Mouse (Mus musculus) thymus, postnatal 14 days (tissue): ENCODE measurements around the gene Egln1.

Experiments used
- DNase-seq: peaks from one replicate; pipeline ENCODE4 v3.0.0; 2021

Gene Egln1

DNA sequence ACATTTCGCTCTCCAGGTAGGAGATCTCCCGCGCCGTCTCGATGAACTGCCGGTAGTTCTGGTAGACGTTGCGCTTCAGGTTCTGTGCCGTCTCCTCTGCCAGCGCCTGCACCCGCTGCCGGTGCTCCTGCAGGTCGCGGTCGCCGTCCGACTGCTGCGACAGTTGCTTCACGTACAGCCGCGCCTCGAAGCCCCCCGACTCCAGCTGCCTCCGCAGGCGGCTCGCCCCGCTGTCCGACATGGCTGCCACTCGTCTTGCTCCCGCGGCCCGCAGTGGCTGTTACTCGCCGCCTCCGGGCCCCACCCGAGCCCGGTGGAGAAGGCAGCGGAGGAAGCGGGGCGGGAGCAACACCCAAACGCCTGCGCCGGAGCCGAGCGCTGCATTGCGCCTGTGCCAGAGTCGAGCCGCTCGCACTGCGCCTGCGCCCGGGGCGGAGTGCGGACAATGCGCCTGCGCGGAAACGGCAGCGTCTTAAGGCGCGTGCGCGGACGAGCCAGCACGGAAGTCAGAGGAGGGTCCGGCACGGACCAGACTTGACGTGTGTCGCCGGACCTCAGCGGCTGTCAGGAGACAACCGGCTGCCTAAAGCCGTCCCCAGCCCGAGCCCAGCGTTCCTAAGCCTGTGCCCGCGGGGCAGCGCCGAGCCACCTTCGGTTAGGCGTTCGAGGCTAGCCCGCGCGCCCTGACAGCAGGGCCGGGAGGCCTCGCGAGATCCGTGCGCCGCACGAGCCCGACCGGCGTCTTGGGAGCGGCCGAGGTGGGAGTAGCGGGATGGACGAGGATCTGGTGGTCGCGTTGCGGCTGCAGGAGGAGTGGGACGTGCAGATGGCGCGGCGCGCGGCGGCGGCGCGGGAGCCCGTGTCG lies 51.5 kb downstream of the Egln1 start, which contains the start of the genes Exoc8 and Sprtn:
Gene Exoc8, minus strand, starts transcription at position 320 of the 865 bp plus-strand sequence.
Gene Sprtn, plus strand, starts transcription at position 501 of the 865 bp plus-strand sequence.
- peak; percentile 98 for DNase-seq

DNA sequence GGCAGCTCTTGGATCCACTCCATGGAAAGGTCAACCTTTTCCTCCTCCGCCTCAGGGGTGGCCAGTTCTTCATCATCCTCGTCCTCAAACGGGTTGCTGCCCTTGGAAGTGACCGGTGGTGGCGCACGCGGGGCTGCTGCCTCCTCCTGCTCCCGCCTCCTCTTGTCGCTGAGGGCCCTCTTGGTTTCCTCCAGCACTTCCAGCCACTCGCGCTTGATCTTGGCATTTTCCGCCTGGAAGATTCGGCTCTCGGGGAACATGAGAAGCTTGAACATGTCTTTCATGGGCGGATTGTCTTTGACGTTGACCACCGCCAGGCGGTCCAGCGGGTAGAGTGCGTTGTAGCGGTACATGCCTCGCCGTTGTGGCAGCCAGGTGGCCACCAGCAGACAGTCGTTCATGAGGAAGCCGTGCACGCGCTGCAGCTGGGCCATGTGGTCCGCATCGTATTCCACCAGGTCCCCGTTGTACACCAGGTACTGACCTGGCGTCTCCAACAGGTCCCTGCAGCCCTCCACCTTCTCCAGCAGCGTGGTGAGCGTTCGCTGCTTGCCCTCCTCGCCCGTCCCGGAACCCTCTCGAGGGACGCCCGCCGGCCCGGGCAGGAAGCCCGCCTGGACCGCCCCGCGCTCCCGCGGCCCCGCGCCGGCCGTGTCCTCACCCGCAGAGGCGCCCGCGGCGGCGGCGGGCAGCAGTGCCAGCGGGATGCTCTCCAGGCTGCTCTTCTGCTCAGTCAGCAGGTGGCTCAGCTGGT lies 52.3 kb downstream of the Egln1 start:
- peak; percentile 64 for DNase-seq

DNA sequence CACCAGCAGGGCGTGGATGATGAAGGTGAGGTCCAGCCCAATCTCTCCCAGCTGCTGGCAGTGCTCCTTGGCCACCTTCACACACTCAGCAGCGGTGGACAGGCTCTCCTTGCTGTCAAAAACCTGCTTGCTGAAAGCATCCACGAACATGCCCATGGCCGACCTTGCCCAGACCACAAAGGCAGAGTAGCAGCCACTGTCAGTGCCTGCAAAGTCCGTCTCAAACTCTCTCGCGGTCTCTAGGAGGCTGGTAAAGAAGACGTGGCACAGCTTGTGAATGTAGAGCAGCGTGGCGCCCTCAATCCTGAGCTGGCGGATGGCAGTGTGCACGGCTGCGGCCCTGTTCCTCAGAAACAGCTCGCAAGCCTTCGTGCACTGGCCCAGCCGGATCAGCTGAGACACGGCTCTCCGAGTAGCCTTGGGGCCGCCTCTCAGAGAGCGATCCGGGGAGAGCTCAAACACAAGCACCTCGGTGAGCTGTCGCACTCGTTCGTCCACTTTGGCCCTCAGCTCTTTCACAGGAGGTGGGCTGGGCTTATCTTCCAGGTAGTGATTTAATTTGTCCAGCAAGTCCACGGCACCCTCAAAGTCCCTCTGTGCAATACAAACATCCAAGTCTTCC lies 53.0 kb downstream of the Egln1 start:
- DNase-seq, result peak; percentile 9

DNA sequence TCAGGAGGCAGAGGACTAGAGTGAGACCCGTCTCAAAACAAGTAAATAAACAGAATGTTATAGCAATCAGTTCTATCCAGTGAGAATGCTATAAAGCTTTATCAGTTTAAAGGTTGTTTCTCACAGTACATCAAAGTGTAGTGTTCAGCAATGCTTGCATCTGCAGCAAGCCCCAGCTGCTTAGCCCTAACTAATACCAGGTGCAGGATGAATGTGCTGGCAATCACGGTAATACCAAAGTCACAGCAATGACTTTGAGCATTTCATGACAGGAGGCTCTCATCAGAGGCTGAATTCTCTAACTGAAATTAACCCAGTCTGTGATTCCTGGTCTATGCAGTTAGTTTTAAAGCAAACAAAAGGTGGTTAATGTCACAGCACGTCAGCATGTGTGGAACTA lies 56.5 kb downstream of the Egln1 start:
- DNase-seq, result no peak

DNA sequence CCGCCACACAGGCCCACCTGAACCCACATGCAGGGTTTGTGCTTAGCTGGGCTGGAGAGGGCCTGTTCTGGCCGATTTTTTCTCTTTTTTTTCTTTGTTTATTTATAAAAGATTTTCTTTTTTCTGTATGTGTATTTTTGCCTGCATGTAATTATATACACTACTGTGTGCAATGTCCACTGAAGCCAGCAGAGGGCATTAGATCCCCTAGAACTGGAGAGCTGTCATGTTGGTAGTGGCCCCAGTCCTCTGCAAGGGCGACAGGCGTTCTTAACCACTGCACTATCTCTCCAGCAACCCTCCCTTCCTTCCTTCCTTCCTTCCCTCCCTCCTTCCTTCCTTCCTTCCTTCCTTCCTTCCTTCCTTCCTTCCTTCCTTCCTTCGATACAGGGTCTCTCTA lies 60.7 kb downstream of the Egln1 start:
- no peak for DNase-seq

DNA sequence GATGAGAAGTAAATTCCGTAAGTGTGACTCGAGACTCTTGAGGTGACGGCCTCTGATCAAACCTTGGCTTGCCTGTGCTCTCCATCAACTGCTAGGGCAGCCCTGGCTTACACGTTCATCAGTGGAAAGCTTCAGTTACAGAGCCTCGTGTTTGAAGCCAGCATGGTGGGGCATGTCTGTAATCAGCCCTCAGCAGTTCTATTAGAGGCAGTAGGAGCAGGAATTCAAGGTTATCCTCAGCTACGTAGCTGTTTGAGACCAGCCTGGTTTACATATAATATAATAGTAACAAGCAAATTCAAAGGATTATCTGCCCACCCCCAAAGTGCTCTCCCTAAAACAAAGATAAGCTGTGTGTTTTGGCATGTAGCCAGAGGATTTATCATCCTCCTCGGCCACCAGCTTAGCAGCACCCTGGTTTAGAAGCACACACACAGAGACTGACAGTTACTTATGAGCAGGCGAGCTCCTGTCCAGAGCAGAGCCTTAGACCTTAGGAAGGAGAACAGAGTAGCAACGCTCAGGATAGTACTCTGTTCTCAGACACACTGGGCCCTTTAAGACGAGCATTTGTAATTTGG lies 70.1 kb downstream of the Egln1 start:
- no peak for DNase-seq

DNA sequence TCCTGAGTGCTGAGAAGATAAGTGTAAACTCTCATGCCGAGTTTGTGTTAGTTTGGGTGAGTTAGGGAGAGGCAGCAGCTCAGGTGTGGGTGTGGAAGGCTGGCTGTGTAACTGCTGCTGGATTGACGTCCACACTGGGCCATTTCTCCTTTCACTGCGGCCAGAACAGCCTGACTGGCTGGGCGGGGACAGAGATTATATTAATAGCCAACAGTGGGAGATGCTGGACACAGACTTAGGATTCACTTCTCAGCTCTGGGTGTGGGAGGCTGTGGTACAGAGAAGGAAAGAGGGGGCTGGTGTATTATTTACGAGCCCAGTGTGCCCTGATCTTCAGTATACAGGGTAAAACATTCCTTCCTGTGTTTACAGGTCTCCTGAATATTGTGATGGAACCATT lies 71.0 kb downstream of the Egln1 start:
- no peak for DNase-seq

DNA sequence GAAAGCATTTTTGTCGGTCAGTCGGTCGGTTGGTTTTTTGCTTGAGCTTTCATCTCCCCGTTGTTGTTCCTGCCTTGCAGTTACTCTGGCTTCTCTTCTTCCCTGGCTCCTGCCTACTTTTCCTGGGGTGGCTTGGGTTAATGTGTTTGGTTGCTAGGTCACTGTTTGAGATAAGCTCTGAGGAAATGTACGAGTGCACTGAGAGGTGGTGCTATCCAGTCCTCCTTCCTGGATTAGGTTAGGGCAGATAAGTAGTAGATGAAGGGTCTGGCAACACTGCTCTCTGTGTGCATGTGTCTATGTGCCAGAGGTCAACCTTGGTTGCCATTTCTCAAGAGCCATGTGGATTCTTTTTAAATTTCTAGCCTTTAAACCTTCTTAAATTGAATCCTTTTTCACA lies 76.4 kb downstream of the Egln1 start:
- DNase-seq, result no peak

DNA sequence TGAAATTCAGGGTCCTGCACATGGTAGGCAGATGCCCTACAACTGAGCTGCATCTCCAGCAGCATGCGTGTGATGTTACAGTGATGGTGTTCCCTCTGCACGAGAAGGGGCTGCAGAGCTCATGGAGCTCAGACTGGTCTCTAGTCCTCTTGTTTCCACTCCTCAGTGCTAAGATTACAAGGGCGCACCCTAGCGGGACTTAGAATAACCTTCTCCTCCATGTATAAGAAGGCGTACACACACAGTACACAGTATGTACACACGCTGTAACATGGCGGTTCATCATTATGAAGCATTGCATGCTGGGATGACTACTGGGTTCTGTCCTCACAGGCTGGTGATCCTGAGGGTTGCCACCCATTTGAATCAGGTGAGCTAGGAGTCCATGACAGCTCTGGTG lies 77.0 kb downstream of the Egln1 start:
- DNase-seq, result no peak

DNA sequence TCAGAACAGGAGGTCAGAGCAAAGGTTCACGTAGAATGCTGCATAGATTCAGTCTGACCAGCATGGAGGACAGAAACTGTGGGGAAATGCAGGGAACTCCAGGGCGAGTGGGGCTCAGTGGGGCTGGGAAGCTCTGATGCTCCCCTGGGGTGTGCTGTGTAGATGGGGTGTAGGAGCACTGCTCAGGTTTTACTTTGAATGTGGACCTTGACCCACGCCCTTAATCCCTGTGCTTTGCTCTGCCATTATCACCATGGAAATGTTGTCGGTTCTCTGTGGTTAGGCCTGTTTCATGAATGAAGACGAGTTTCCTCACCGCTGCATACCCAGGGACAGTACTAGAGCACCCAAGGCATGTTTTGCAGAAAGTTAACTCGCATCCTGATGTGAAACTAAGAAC lies 77.7 kb downstream of the Egln1 start:
- no peak for DNase-seq

DNA sequence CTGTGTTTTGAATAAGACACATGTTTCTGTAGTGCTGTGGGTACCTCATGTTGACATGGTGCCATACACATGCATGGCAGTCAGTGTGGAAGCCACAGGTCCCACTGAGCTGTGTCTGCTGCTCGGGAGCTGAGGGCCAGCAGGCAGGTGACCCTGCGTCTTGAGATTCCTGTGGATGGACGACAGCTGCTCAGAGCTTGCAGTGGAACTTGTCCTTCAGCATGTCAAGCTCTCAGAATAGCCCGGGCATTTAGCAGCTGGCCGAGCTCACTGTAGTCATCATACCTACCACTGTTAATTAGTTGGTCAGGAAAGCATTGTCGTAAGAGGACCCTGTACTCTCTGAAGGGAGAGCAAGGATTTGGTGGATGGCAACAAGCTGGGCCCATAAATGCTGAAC lies 79.4 kb downstream of the Egln1 start:
- DNase-seq, result no peak

DNA sequence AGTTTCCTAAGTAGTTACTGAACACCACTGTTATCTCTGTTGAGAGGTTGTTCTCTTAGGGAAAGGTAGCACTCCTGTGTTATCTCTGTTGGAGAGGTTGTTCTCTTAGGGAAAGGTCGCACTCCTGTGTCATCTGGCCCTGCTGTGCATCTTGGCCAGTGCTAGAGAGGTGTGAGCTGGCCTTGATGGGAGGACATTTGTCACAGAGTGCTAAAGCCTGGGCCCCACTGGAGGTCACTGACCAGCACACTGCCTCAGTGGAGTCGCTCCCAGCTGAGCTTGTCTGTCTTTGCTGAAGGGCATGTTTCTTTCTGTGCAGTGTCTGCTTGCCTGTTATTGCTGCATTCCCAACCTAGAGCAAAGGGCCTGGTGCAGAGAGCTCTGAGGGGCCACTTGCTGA lies 82.0 kb downstream of the Egln1 start:
- no peak for DNase-seq

DNA sequence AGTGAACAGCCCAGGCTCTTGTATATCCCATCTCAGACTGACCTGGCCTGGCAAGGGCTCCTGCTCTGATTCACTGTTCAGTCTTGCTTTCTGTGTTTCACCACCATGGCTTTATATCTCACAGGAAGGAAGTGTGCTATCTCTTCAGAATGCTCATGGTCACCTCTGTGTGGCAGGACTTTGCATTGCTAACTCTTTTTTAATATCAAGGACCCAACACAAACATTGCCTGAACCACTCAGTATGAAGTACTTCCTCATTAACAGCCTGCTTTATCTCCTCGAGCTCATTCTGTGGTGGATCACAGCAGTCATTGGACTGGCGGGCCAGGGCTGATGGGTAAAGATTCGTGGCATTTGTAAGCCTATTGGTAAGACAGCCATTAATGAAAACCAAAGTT lies 82.5 kb downstream of the Egln1 start:
- DNase-seq, result no peak

DNA sequence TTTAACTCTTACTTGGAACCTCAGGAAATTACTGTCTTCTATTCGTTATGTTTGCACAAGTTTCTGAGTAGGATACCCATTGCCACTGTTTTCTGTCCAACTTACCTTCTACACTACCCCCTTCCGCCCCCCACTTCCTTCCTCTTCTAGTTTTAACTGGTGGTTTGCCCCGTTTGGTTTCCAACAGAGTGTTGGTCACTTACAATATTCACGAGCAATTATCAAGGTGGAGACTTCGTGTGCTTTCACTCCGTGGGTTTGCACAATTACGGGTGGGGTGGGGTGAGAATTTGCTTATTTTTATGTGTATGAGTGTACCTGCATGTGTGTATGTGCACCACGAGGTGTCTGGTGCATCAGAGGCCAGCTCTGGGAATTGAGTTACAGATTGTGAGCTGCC lies 85.4 kb downstream of the Egln1 start:
- DNase-seq, result peak; percentile 33

DNA sequence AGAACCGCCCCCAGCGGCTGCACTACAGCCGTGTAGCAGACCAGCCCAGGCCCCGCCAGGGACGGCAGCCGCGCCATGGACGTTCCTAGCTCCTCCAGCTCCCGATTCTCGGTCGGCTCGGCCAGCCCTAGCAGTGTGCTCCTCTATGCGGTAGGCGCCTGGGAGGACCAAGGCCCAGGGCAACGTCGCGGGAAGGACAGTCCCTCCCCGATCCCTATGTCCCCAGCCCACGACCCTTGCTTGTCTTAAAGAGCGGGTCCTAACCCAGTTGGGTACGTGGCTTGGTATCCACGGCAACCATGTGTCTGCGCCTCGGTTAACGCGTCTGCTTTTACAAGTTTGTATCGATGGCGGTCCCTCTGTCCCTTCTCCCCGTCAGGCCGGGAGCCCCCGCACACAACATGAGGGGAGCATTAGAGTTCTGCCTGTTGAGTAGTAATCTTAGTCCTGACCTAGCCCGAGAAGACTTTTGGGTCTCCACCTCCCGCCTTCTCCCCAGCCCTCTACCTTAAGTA lies 85.9 kb downstream of the Egln1 start:
- no peak for DNase-seq

DNA sequence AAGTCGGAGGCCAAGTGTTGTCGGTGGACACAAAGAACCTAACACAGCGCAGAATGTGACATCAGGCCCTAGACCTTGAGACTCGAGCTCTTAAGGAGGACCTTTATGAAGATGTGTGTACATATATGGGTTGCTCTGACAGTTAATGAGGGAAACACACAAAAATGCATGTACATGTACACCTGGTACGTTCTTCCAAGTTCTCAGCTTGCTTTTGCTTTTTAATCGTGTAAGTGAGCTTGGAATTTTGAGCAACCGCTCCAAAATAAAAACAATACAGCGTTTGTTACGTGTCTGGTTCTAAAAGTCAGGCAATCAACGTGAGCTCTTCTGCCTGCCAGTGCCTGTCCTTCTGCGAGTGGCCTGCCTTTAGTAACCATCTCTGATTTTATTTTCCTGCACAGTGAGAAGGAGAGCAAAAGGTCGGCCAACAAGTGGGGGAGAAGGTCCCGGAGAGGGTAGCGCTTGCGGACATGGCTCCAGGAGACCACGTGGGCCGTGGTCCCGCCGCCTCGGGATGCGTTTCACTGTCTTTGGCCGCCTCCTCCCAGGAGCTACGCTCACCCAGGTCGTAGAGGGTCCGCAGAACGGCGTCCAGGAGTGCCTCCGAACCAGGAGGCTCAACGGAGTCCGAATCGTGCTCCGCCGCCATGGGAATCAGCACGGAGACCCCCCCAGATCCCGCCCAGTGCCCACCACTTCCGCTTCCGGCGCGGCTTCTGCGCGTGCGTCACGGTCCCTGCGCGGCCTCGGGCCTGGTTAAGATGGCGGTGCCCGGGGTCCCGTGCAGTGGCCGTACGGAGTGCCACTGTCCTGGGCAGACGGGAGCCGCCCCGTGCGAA lies 86.6 kb downstream of the Egln1 start, which contains the start of the genes Gnpat and 2810004N23Rik:
Gene Gnpat, plus strand, starts transcription at position 713 of the 842 bp plus-strand sequence.
Gene 2810004N23Rik, minus strand, starts transcription at position 800 of the 842 bp plus-strand sequence.
- peak; percentile 95 for DNase-seq

DNA sequence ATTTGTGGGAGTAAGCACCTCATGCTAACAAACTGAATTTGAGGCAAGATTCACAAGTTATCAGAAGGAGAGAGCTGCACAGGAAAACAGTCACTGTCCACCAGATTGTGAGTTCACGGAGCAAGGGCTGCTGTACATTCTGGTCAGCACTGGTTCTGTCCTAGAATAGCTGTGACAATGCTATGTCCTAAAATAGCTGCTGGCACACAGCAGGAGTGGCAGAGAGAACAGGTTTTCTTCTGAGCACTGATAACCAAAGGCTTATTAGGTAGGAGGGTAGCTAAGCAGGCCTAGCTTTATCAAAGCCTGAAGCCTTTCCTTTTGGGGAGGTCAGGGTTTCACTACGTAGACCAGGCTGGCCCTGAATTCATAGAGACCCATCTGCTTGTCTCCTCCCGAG lies 88.9 kb downstream of the Egln1 start:
- no peak for DNase-seq

DNA sequence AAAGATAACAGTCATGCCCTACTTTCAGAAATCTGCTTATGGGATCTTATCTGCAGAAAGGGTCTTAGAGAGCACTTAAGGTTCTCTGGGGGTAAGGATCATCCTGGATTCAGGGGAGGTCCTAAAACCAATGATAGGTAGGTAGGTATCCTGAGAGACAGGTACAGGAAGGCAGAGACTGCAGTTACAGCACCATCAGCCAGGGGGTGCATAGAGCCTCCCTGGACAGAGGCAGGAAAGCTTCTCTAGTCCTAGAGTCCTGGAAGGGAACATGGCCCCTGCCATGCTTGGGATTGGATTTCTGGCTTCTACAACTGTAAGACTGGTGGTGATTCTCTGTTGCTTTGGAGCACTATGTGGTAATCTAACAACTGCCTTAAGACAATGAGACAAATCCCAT lies 89.7 kb downstream of the Egln1 start:
- peak; percentile 56 for DNase-seq
